Mouse (Mus musculus): Measurements from ENCODE around the gene Ndufb6.
"Not testable (repeated sequence)": the region's sequence is repeated elsewhere in the genome, so short reads cannot be mapped to it uniquely, and the experiment has no call there.

Gene Ndufb6

DNA sequence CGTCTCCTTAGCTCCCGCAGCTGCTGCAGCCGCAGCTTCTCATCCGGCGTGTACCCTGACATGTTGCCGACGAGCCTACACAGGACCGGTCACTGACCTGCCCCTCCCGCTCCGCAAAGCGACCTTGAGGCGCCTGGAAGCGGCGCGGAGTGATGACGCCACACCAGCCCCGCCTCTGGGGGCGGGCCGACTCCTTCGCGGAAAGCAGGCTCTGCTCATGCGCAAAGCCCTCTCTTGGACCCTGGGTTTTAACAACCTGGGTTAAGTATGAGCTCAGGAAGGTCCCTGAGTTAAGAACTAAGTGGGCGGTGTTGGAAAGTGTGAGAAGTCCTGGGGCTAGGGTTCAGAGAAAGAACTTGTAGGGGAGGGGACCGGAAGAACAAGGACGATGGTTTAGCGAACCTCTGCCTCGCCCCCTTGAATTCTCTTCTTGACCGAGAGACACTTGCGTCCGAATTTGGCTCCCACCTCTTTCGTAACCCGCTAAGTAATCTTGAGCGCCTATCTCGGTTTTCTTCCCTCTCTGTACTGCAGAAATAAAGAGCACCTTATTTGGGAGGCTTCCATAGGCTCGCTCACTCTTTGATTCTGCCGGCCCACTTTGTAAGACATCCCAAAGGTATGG is at the start of gene Ndufb6:
TSS of gene Ndufb6 (minus strand) at position 146 of the 625 bp plus-strand sequence.
- DNase-seq (ENCODE audit: low read depth, low spot score) = peak; percentile 77

DNA sequence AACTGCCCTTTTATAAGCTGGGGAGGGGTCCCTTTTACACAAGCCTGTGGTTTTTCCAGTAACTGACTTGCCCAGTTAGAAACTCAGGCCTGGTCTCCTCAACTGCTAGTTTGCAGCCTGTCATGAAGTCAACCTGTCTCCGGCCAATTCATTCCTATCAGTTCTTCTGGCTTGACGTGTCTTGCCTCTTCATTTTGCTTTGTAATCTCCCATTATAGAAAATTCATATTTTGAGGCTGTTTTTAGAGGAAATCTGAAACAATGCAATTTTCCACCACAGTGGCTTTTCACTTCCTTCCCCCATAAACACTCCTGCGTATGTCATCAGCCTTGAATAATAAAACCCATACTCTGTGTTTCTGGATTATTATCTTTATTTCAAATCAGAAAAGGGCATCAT is 47.9 kb upstream of the Ndufb6 start:
- DNase-seq (ENCODE audit: low read depth, low spot score) = no peak

DNA sequence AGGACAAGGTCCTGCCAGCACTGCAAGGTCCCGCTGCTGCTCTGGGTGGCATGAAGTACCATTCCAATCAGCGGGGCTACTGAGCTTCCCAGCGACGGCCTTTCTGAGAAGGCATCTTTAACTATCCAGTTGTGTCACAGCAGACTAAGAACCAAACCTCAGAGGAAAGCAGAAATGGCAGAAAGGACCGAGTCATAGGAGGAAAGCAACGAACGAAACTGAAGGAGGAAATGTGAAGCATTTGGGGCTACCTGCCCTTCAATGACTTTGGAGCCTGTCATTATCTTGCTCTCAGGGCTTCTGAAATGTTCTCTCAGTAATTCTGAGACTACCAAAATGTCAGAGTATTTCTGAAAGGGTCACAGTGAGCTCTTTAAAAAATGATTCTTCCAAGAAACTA is 45.4 kb upstream of the Ndufb6 start:
- no peak for DNase-seq (ENCODE audit: low read depth, low spot score)

DNA sequence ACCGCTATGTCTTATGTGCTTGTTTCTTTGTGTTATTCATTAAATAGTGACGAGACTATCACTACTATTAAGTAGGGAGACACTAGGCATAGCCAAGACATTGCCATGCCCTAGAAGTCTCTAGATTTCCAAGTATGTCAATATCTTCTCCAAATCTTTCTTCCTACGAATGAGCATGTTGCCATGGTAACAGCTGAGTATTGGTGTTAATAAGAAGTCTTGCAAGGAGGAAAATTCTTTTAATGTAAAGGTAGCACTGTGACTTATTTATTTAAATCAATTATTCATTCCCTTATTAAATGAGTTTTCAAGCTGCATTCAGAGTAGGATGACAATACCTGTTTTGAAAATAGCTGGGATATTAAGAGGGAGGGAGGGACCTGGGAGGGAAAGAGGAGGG is 38.2 kb upstream of the Ndufb6 start:
- peak; percentile 32 for DNase-seq (ENCODE audit: low read depth, low spot score)

DNA sequence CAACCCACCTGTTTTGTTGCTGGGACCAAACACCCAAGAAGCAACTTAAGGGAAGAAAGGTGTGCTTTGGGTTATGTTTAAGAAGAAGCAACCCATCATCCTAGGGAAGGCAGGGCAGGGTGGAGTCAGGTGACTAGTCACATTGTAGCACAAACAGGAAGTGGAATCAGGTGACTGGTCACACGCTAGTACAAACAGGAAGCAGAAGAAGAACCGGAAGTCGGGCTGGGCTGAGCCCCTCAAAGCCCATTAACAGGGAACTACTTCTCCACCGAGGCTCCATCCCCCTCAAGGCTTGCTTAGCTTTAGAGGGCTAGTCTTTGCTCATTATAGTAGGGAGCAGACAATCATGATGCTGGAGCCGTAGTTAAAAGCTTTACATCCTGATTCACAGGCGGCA is 33.8 kb upstream of the Ndufb6 start:
- DNase-seq (ENCODE audit: low read depth, low spot score) = no peak

DNA sequence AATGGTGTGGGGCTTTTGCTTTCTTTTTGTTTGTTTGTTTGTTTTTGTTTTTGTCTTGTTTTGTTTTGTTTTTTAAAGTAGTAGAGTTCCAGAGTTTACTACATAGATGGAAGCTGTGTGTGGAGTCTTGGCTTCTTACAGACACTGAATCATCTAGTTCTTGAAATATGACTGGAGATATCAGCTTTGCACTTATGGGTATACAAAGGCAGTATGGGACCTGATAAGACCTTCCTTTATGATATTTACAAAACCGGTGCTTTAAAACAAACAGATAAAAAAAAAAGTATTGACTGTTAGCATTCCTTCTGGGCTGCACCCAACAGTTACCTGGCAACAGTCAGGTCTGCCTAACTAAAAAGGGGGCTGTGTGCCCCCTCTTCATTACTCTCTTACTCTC is 33.0 kb upstream of the Ndufb6 start:
- DNase-seq (ENCODE audit: low read depth, low spot score) = no peak

DNA sequence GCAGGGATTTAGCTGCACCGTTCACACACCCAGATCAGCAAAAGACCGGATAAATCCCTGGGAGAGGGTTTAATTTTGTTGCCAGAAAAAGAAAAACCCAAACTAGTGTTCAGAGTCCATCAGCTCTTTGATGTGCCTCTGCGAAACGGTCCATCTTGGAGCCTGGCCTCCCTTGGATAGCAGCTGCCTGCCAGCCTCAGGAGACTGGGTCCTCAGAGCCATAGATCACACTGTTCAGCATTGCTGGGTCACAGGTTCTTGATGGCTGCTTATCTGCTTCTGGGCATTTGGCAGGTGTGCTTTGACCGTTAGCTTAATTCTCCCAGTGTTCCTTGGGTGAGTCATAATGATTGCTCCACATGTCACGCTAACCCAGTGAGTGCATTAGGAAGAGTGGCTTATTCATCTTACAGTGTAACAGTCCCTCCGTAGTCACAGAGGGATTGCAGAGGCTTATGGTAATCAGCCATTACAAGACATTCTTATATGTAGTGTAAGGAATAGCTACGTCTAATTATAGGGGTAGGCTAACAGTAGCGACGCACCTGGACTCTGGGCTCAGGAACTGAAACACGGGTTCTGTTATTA is 31.7 kb upstream of the Ndufb6 start:
- DNase-seq (ENCODE audit: low read depth, low spot score) = no peak

DNA sequence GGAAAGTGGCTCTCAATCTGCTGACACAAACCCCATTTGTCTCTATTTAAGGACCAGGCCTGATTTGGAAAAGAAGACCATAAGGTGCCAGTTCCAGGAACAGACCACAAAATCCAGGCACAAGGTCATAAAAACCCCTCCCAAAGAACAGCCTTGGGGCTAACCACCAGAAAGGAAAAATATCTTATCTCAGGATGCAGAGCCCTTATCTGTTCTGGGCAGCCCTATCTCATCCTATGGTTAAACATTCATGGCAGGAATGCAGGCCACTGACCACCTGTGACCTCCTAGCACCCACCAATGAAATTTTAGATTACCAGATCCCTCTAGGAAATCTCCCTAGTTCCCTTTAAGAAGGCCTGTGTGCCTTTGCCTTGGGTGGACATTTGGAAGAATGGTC is 30.5 kb upstream of the Ndufb6 start:
- no peak for DNase-seq (ENCODE audit: low read depth, low spot score)

DNA sequence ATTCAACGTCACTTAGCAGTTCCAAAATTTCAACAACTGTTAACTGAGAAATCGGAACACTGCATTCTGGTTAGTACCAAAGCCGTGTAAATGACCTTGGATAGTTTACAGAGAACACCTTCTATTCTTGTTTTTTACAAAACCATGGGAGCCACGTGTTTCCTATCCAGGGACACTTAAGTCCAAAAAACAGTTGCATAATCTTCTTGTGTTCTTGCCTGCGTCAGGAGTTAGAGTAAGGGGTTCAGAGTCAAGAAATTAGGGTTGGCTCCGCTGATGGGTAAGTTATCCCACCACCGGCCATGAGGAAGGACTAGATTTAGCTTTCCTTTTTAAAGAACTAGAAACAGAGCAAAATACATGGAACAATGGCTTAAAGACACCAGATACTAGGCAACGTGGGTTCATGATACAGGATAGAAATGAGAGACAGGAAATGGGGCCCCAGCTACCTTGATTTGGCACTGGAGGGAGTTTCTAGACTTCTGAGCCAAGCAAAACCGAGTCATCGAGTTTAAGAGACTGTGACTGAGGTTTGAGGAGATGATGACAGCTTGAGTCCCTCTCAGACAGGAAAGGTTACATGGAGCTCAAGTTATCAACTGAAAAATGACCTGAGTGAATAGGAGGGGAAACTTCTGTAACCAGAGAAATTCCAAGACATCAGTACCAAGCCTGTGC is 23.4 kb upstream of the Ndufb6 start:
- DNase-seq (ENCODE audit: low read depth, low spot score) = no peak

DNA sequence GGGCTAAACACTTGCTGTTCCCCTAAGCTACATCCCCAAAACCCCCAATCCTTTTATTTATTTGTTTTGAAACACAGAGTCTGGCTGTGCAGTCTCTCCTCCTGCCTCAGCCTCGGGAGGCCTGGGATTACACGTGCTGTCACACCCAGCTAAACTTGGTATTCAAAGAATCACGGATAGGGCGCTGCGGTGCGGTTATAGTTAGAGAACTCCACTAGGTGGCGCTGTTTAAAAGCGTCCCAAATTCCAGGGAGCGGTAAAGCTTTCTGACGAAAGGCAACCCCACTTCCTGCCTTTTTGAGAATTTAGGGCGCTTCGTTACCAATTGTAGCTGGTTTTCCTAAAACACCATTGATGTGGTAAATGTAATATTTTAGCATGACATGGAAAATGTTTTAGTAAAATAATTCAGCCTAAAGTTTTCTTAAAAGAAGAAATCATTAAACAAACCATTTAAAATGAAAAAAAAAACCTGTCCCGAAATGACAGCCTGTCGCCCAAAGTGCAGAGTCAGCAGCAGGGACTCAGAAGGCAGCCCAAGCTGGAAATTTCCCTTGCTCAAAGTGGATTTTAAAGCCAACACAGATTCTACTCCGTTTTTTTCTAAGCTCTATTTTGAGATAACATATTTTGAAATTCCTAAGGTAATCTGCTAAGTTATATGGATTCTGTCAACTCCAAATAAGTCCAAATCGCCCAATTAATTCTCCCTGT is 22.0 kb upstream of the Ndufb6 start:
- DNase-seq (ENCODE audit: low read depth, low spot score) = peak; percentile 46

DNA sequence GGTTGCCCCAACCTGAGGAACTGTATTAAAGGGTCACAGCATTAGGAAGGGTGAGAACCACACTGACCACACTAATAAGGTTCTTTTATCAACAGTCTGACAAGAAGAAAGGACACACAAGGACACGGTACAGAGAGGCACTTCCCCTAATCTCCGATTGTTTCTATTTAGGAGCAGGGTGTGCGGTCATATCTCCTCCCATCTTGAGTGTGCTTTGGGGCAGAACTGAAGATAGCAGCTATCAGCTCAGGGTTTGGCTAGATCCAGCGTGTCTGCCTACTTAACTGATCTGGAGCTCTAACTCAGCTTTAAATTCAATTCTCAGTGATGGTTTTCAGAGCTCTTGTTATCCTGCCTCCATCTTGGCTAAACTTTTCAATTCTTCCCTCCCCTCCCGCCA is 19.9 kb upstream of the Ndufb6 start:
- no peak for DNase-seq (ENCODE audit: low read depth, low spot score)

DNA sequence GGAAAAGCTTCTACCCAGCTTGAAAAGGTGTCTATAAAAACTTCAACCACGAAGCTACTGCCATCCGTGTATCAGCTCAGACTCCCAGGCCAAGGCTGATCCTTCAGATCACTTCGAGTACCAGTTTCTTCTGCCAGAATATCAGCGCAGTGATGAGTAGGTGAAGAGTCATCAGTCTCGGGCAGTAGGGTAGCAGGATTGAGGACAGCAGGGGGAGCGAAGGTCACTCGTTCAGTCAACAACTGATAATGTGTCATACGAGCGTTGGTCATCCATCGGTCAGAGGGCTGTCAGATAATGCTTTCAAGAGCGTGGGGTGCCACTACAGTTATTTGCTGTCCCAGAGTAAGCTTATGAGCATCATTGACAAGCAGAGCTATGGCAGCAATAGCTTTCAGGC is 12.3 kb upstream of the Ndufb6 start:
- not testable (repeated sequence) for DNase-seq (ENCODE audit: low read depth, low spot score)

DNA sequence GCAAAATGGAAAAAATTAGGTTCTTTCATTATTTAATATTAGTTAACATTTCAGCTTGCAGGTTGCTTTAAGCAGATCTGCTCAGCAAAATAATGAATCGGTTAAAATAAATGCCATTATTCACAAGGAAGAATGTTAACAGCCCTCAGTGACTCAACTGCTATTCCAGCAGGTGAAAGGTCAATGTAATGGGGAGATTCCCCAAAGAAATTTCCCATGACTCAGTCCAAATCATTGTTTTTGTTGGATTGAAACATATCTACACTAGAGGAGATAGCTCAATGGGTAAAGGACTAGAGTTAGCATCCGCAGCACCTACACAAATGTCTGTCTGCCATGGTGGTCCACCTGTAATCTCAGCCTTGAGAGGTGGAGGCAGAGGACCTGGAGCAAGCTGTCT is 9.8 kb upstream of the Ndufb6 start:
- DNase-seq (ENCODE audit: low read depth, low spot score) = no peak

DNA sequence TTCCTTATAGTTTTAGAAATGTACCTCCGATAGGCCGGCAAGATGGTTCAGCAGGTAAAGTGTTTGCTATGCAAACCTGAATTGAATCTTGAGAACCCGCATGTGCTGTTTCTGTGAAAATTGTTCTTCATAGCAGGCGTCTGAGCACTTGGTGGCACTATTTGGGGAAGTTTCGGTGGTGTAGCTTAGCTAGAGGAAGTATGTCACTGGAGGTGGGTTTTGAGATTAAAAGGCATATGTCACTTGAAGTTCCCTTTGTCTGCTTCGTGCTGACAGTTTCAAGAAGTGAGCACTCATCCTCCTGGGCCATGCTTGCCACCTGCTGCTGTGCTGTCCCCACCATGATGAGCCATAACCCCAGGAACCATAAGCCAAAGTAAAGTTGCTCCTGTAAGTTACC is 8.2 kb upstream of the Ndufb6 start:
- no peak for DNase-seq (ENCODE audit: low read depth, low spot score)

DNA sequence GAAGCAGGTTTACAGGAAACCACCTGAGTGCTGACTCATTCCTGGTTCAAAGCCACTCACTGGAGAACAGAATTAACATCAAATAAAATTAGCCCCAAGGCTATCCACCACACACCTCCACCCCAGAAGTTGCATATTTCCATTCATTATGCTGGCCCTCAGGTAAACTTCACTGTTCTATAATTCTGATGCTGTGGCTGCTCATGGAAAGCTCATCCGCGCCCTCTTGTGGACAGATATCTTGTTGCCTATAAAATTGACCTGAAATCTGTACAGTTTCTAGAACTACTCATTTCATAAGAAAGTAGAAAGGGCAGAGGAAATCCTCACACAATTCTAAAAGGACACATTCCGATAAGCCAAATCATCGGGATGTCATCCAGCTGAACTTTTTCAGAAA is 6.4 kb upstream of the Ndufb6 start:
- DNase-seq (ENCODE audit: low read depth, low spot score) = no peak

DNA sequence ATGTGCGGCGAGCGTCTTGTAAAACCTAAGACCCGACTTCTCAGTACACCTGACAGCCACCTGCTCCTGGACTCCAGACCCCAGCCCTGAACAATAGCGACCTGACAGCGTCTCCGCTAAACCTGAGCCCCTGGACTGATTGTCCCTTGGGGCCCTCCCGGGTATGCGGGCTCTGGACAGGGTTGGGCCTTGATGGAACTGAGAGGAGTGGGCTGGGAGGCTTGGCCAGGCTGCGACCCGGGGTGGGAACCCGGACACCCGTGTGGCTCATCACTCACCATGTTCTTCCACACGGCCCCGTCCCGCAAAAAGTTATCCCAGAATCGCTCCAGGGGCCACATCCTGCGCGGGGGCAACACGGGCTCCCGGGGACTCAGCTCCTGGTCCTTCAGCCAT is 343 bp downstream of the Ndufb6 start:
- no peak for DNase-seq (ENCODE audit: low read depth, low spot score)

DNA sequence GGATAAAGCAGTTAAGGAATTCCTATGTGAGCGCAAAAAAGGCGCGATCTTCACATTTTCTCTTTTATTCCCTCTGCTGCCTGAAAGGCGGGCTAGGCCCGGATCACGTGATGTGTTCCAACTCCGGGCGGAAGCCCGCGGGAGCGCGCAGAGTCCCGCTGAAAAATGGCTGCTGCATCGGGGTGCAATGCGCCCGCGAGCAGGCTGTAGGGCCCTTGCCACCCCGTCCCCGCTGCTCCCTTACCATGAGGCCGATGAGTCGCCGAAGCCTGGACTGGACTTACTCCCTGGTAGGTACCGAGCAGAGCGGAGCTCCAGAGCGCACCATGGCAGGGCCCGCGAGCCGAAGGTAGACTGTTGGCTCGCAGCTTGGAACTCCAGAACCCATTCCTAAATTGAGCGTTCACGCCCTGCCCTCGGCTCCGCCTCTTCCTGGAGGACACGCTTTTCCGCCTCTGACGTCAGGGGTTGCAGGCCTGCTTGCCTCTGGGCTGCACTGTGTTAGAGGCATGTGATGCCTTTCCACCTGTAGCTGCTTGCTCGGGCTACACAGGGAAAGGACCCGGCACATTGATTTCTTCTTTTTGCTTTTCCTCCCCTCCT is 9.7 kb downstream of the Ndufb6 start, which contains the start of the genes Smim27 and Topors:
TSS of gene Smim27 (plus strand) at position 150 of the 603 bp plus-strand sequence.
TSS of gene Topors (minus strand) at position 421 of the 603 bp plus-strand sequence.
- DNase-seq (ENCODE audit: low read depth, low spot score) = peak; percentile 94

DNA sequence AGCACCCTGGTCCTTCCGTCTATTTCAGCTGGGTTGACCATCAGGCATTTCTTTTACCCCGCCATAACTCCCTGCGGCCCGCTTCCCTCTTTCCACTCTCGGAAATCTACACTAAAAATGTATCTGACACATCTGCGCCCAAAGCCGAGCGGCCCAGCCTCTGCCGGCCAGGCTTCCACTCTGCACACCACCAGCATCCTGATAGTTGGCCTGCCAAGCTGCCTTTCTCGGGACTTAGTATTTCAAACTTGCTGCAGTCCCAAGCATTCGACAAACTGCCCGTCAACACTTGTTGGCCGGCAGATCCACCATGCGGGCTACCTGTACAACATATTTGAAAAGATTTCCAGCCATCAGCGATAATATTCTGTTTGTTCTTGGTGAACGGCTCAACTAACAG is 10.4 kb downstream of the Ndufb6 start:
- DNase-seq (ENCODE audit: low read depth, low spot score) = no peak

DNA sequence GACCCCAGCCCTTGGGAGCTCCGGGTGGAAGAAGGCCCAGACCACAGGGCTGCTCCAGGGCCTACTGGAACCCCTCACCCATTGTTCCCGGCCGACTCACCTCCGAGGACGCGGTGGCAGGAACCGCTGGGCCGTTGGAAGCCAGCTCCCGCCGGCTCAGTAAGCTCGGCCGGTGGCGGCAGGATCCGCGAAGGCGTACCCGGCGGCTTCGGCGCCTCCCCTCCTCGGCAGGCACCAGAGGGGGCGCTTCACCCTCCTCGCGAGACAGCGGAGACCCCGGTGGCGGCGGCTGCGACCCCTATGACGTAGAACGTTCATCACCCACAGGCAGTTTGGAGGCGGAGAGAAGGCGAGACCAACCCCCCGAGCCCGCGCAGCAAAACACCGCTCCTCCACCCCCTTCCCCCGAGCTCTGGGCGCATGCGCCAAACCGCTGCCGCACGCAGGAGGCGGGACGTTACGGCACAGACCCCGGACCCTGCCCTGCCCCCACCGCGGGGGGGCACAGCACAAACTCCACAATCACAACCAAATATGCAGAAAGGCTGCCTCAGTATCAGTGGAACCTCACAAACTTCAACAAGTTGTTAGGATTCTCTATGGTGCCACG is 10.9 kb downstream of the Ndufb6 start:
- peak; percentile 88 for DNase-seq (ENCODE audit: low read depth, low spot score)

DNA sequence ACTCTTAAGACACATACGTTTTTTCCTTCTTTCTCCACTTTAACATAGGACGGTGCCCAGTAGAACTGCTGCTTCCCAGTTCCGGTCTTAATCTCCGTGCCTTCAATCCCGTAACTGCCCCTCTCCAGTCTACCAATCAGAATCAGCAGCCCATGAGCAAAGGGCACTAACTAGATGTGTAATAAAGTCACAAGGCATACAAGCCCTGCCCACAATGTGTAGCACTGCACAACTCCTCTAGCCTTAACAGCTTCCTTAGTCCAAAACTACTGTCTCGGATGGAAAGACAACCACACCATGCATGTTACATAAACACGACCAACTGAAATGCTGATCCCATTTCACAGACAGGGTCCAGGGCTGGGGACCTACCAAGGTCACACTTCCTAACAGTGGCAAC is 11.5 kb downstream of the Ndufb6 start:
- DNase-seq (ENCODE audit: low read depth, low spot score) = no peak

DNA sequence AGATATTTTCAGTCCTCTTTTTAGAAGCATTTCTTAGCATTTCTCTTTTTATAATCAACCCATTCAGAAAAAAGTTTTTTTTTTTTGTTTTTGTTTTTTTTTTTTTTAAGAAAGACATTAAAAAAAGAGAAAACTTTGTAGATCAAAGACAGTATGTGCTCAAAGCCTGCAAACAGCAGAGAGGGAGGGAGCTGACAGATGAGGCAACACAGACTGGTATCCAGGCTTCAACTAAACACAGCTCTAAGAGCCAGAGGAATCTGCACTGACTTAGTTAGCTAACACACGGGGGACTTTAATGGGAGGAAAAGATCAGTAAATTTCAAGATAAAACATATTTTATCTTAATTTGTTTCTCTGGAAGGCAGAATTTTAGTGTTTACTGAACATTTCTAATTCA is 14.9 kb downstream of the Ndufb6 start:
- no peak for DNase-seq (ENCODE audit: low read depth, low spot score)
